Mouse (Mus musculus): ENCODE measurements at regions not wholly inside any gene's neighbourhood (a gene's known extent, or its start where the extent isn't known, plus 50 kb on each side); places are given as distances from the start of the nearest gene placed in this dataset.

DNA sequence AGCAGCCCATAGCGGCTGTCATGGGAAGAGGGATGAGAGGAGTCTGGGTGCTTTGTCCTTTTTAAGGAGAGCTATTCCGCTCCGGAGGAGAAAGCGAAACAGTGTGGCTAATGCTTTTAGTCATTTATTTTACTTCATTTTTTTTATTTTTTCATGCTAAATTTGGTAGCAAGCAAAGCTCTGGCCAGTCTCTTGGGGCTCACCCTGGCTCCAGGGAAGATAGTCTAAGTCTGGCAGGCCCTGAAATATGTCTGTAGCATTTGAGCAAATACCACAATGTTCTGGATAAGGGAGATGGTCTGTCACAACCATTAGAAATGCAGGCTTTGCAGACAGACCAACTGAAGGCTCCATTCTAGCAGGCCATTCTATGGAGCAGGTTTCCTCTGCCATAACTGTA lies 102.9 kb upstream of the Adpgk start:
- Histone ChIP-seq H3K4me2 (no peak overlapping the region), H3K9me3 (ENCODE audit: low read depth, low read length) (no peaks in the 10 kb centered on the region), H3K9ac (no peak overlapping the region), H3K4me1 (ENCODE audit: insufficient read depth) (peaks cover 5% of the 10 kb centered on the region; the same call in 1 of the 2 replicates), H3K4me3 (ENCODE audit: low read depth, low read length) (no peak overlapping the region), H3K27ac (ENCODE audit: low read depth) (no peak overlapping the region), H3K36me3 (ENCODE audit: insufficient read depth) (no peaks in the 10 kb centered on the region), H3K27me3 (ENCODE audit: insufficient read depth, low read length) (no peaks in the 10 kb centered on the region)
- 72% methylated on average over 4 of the region's 4 CpGs for WGBS
- no peak for DNase-seq
- no peak for TF ChIP-seq CTCF (IDR thresholded peaks at IDR 0.05; ENCODE audit: low read depth)
- no peak for ATAC-seq (ENCODE audit: insufficient read depth)

DNA sequence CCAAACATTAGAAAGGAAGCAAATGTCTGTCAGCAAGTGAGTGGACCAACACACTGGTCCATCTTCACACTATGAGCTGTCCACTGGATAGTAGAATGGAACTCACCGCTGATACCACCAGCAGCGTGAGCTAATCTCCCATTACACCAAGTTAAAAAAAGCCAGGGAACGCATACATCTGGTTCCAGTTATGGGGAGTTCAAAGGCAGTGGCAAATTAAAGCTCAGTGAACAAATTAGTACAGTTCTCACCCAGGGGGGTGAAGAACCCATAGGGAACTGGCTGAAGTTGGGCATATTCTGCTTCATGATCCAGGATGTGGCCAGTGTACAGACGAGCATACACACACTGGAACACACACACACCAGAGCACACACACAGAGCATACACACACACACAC lies 105.0 kb upstream of the Adpgk start:
- H3K27me3 ChIP-seq (ENCODE audit: insufficient read depth, low read length) = no peaks in the 10 kb centered on the region
- H3K9ac ChIP-seq = no peak overlapping the region
- H3K4me2 ChIP-seq = no peak overlapping the region
- ATAC-seq (ENCODE audit: insufficient read depth) = no peak
- no peaks in the 10 kb centered on the region for H3K36me3 ChIP-seq (ENCODE audit: insufficient read depth)
- DNase-seq = no peak
- WGBS = 67% methylated on average over 4 of the region's 4 CpGs
- H3K27ac ChIP-seq (ENCODE audit: low read depth) = no peak overlapping the region
- H3K4me3 ChIP-seq (ENCODE audit: low read depth, low read length) = no peak overlapping the region
- H3K4me1 ChIP-seq (ENCODE audit: insufficient read depth) = peaks cover 5% of the 10 kb centered on the region
- TF ChIP-seq CTCF (IDR thresholded peaks at IDR 0.05; ENCODE audit: low read depth) = no peak
- H3K9me3 ChIP-seq (ENCODE audit: low read depth, low read length) = no peaks in the 10 kb centered on the region

DNA sequence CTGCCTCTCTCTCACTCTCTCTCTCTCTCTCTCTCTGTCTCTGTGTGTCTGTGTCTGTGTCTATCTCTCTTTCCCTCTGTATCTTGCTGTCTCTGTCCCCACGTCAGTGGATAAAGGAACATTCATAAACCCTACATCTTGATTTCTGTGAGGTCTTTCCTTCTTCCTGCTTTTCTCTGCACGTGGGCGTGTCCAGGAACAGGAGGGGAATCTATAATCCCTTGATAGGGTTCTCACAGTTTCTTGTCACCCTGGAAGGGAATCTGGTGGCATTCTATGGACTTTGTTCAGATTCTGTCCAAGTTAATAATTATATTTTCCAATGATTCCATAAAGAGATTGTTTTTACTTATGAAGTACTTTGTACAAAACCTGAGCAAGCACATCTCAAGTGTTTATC lies 107.3 kb upstream of the Adpgk start:
- TF ChIP-seq CTCF (IDR thresholded peaks at IDR 0.05; ENCODE audit: low read depth) = no peak
- H3K4me1 ChIP-seq (ENCODE audit: insufficient read depth) = peaks cover 3% of the 10 kb centered on the region
- no peak overlapping the region for H3K27ac ChIP-seq (ENCODE audit: low read depth)
- no peaks in the 10 kb centered on the region for H3K9me3 ChIP-seq (ENCODE audit: low read depth, low read length)
- H3K4me2 ChIP-seq = no peak overlapping the region
- H3K9ac ChIP-seq = no peak overlapping the region
- no peaks in the 10 kb centered on the region for H3K27me3 ChIP-seq (ENCODE audit: insufficient read depth, low read length)
- H3K4me3 ChIP-seq (ENCODE audit: low read depth, low read length) = no peak overlapping the region
- DNase-seq (no peak), ATAC-seq (ENCODE audit: insufficient read depth) (no peak)
- 53% methylated on average over 3 of the region's 3 CpGs for WGBS
- no peaks in the 10 kb centered on the region for H3K36me3 ChIP-seq (ENCODE audit: insufficient read depth)

DNA sequence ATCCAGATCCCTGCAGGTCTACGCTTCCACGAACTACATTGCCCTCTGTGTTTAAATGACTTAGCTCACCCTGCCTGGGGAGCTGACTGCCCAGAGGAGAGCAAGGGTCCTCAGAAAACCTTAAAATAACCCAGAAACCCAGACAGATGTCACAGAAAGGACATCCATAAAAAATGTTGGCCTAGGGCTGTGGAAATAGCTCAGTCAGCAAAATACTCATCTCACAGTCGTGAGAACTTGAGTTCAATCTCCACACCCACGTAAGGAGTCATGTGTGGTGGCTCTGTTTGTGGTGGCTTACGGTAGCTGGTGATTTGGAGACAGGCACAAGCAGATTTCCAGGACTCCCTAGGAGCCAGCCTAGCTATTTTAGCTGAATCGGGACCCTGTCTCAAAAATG lies 108.5 kb upstream of the Adpgk start:
- WGBS = 47% methylated on average over 6 of the region's 6 CpGs
- Histone ChIP-seq H3K9me3 (ENCODE audit: low read depth, low read length) (no peaks in the 10 kb centered on the region), H3K4me3 (ENCODE audit: low read depth, low read length) (no peak overlapping the region), H3K4me1 (ENCODE audit: insufficient read depth) (no peaks in the 10 kb centered on the region; the same call in 1 of the 2 replicates), H3K27me3 (ENCODE audit: insufficient read depth, low read length) (no peaks in the 10 kb centered on the region), H3K9ac (no peak overlapping the region), H3K36me3 (ENCODE audit: insufficient read depth) (no peaks in the 10 kb centered on the region), H3K4me2 (no peak overlapping the region), H3K27ac (ENCODE audit: low read depth) (0 out of 2 replicates have a peak overlapping the region, but pooled peaks have one; percentile 36)
- peak; percentile 29 for DNase-seq
- no peak for ATAC-seq (ENCODE audit: insufficient read depth)
- no peak for TF ChIP-seq CTCF (IDR thresholded peaks at IDR 0.05; ENCODE audit: low read depth)

DNA sequence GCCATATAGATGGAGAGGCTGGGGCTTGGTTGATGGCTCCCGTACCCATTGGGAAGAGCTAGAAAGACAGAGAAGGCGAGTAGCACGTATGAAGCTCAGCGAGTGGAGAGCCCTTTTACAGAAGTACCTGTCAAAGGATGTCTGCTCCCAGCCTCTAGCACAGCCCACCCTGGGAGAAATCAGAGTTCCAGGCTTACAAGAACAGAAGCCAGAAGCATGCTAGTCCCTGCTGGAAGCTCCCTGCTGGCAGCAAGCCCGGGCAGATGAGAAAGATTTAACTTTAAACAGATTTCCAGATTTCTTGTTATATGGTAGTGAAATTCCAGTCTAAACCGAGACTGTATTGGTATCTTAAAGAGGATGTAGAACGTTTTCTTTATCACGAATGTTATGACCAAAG lies 108.9 kb upstream of the Adpgk start:
- DNase-seq = peak; percentile 84
- H3K27me3 ChIP-seq (ENCODE audit: insufficient read depth, low read length) = no peaks in the 10 kb centered on the region
- H3K4me2 ChIP-seq = no peak overlapping the region
- TF ChIP-seq CTCF (IDR thresholded peaks at IDR 0.05; ENCODE audit: low read depth) = no peak
- H3K36me3 ChIP-seq (ENCODE audit: insufficient read depth) = no peaks in the 10 kb centered on the region
- H3K27ac ChIP-seq (ENCODE audit: low read depth) = 0 out of 2 replicates have a peak overlapping the region, but pooled peaks have one; percentile 36
- no peak overlapping the region for H3K4me3 ChIP-seq (ENCODE audit: low read depth, low read length)
- no peaks in the 10 kb centered on the region; the same call in 1 of the 2 replicates for H3K4me1 ChIP-seq (ENCODE audit: insufficient read depth)
- ATAC-seq (ENCODE audit: insufficient read depth) = peak; percentile 47; the same call in 1 of the 2 replicates
- no peaks in the 10 kb centered on the region for H3K9me3 ChIP-seq (ENCODE audit: low read depth, low read length)
- no peak overlapping the region for H3K9ac ChIP-seq
- 41% methylated on average over 8 of the region's 8 CpGs for WGBS

DNA sequence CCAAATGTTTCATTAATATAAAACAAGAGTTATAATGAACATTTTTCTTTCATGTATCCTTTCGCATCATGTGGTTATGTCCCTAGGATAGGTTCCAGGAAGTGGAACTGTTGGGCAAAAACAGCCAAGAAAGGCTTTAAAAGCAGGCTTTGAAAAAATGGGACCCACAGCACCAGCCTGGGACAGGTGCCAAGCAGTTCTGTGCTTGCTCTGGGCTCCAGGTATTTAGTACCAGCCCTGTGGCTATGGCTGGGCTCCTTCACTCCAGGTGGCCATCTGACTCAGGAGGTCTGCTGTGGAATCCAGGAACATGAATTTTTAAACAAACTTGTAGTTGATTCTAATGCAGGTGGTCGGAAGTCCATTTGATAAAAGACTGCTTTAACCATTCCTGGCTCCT lies 119.8 kb upstream of the Adpgk start:
- WGBS = 79% methylated on average over 2 of the region's 2 CpGs

DNA sequence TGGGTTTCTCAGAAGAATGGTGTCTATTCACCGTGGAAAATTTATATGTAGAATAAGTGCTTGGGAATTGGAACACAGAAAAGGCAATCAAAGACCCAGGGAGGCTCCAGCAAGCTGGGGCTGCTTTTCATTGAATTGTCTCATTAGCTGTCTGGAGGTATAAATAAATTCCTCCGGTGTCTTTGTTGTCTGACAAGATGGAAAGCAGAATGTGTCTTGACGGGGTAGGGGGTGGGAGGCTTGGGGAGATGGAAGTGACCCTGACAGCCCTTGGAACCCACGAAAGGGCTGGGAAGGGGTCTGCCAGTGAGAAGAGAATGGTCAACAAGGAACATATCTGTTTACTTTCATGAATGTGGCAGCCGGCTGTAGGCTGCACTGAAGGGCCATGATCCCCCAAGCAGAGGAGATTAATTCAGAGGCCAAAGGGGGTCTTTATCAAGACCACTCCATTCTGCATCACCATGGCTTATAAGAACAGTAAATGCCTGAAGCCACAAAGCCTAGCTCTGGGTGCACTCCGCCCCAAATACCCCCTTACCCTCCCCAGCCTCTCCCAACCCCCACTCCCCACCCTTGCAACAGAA lies 127.2 kb upstream of the Neo1 start:
- H3K4me1 ChIP-seq (ENCODE audit: insufficient read depth) = no peaks in the 10 kb centered on the region; the same call in 1 of the 2 replicates
- H3K9me3 ChIP-seq (ENCODE audit: low read depth, low read length) = no peaks in the 10 kb centered on the region
- ATAC-seq (ENCODE audit: insufficient read depth) (no peak), DNase-seq (no peak)
- 42% methylated on average over 6 of the region's 6 CpGs for WGBS
- no peak overlapping the region for H3K9ac ChIP-seq
- H3K36me3 ChIP-seq (ENCODE audit: insufficient read depth) = no peaks in the 10 kb centered on the region
- H3K27me3 ChIP-seq (ENCODE audit: insufficient read depth, low read length) = no peaks in the 10 kb centered on the region
- H3K4me2 ChIP-seq = no peak overlapping the region
- no peak for TF ChIP-seq CTCF (IDR thresholded peaks at IDR 0.05; ENCODE audit: low read depth)
- H3K27ac ChIP-seq (ENCODE audit: low read depth) = no peak overlapping the region
- no peak overlapping the region for H3K4me3 ChIP-seq (ENCODE audit: low read depth, low read length)

More for the DNA sequence above, 119.8 kb upstream of the Adpgk start:
- no peaks in the 10 kb centered on the region for H3K9me3 ChIP-seq (ENCODE audit: low read depth, low read length)
- H3K4me1 ChIP-seq (ENCODE audit: insufficient read depth) = no peaks in the 10 kb centered on the region
- ATAC-seq (ENCODE audit: insufficient read depth) (no peak), DNase-seq (no peak)
- H3K4me2 ChIP-seq = no peak overlapping the region
- no peak for TF ChIP-seq CTCF (IDR thresholded peaks at IDR 0.05; ENCODE audit: low read depth)
- no peak overlapping the region for H3K4me3 ChIP-seq (ENCODE audit: low read depth, low read length)
- no peaks in the 10 kb centered on the region for H3K27me3 ChIP-seq (ENCODE audit: insufficient read depth, low read length)
- no peak overlapping the region for H3K27ac ChIP-seq (ENCODE audit: low read depth)
- H3K9ac ChIP-seq = no peak overlapping the region
- no peaks in the 10 kb centered on the region for H3K36me3 ChIP-seq (ENCODE audit: insufficient read depth)

All from lung, embryonic 14.5 days (tissue).